29 mouse cellular contexts compared by ENCODE assay signal in the genomic region with DNA sequence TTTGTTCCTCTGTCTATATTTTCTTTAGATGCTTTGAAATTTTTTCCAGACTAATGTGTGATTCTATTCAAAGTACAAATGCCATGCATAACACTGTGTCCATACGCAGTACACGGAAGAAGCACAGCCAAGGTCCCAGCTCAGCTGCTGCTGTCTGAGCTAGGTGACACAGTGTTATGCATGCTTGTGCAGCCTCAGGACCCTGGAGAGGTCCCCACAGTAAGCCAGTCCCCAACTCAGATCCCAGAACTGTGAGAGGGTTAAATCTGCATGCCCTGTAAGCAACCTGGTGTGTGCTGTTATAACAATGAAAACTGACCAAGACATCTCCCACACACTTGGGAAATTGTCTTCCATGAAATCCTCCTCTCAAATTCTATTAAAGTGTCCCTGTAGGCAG. TPM values are rescaled to one million over a fixed set of nuclear protein-coding genes. Genes with fewer than 3 reads are reported as not detected.
DNase-seq lines count a peak whose midpoint lies in the region; ATAC-seq and TF ChIP-seq lines count a peak whose summit lies in the region.
"Had no signal": no experiment of that assay in that cellular context is flagged by ENCODE, and none has a peak within 500 bp of the region (broad histone marks: within the 10 kb centered on the region; RNA-seq: fewer than 3 reads in every experiment).

No protein-coding gene starts in this region.

- no peaks in the 10 kb centered on the region for H3K27me3 ChIP-seq in heart, postnatal 0 days (ENCODE audit: control insufficient read depth, insufficient read depth, low read length)
- no peaks in the 10 kb centered on the region; the same call in 1 of the 2 replicates for H3K27me3 ChIP-seq in heart, embryonic 11.5 days (ENCODE audit: control insufficient read depth, insufficient read depth, low read length)
- H3K27me3 ChIP-seq in embryonic facial prominence, embryonic 11.5 days (ENCODE audit: control insufficient read depth, insufficient read depth, low read length) = no peaks in the 10 kb centered on the region
- no peaks in the 10 kb centered on the region for H3K27me3 ChIP-seq in hindbrain, embryonic 14.5 days (ENCODE audit: control insufficient read depth, insufficient read depth, low read length)
- H3K27me3 ChIP-seq: embryonic facial prominence, embryonic 15.5 days; forebrain, embryonic 12.5 days; hindbrain, embryonic 13.5 days; limb, embryonic 15.5 days; liver, embryonic 13.5 days; midbrain, embryonic 15.5 days had no signal

- 0 out of 2 replicates have a peak, but pooled peaks have one; percentile 44 for ATAC-seq in heart, postnatal 0 days (ENCODE audit: insufficient read depth, low read depth)
- ATAC-seq in heart, embryonic 11.5 days (replicated peaks; ENCODE audit: insufficient number of reproducible peaks, low FRiP score, low TSS enrichment) = no peak
- no peak for ATAC-seq in embryonic facial prominence, embryonic 11.5 days (replicated peaks; ENCODE audit: insufficient number of reproducible peaks, low FRiP score, low TSS enrichment, low read depth)
- no peak for ATAC-seq in hindbrain, embryonic 14.5 days (ENCODE audit: low FRiP score)
- ATAC-seq in megakaryocyte, adult 5-6 weeks (ENCODE audit: poor library complexity, severe bottlenecking) = no peak
- ATAC-seq: intestine, postnatal 0 days had no signal

- H3K27ac ChIP-seq in heart, postnatal 0 days (ENCODE audit: low read depth) = no peak overlapping the region
- no peak overlapping the region for H3K27ac ChIP-seq in heart, embryonic 11.5 days (ENCODE audit: low read depth, low read length)
- peak overlapping the region; percentile 67; the same call in 1 of the 2 replicates for H3K27ac ChIP-seq in cortical plate, adult 2 months (ENCODE audit: insufficient read depth, low read length)
- H3K27ac ChIP-seq in embryonic facial prominence, embryonic 11.5 days (replicated peaks; ENCODE audit: low read depth, low read length) = no peak overlapping the region
- no peak overlapping the region for H3K27ac ChIP-seq in hindbrain, embryonic 14.5 days
- H3K27ac ChIP-seq: embryonic facial prominence, embryonic 15.5 days; forebrain, embryonic 12.5 days; heart, embryonic 10.5 days; hindbrain, embryonic 13.5 days; limb, embryonic 15.5 days; liver, embryonic 13.5 days; midbrain, embryonic 10.5 days; midbrain, embryonic 15.5 days had no signal

- no peak for DNase-seq in heart, postnatal 0 days (ENCODE audit: low spot score)
- DNase-seq in kidney, postnatal 4 days = peak; percentile 50 to 56
- DNase-seq in kidney, postnatal 10 days = no peak
- peak; percentile 52 for DNase-seq in embryonic facial prominence, embryonic 11.5 days (ENCODE audit: low spot score)
- DNase-seq in hindbrain, embryonic 14.5 days (ENCODE audit: low spot score) = no peak
- DNase-seq: adrenal gland, postnatal 14 days; cerebellum, adult 18-20 months; cerebellum, postnatal 10 days; forebrain, postnatal 0 days; gastrocnemius, postnatal 25 days; heart, adult 11 months; heart, postnatal 4 days; liver, embryonic 13.5 days; lung, adult 18-20 months; lung, postnatal 10 days; right cerebral cortex, postnatal 25 days; thymus, adult 2 months; thymus, postnatal 36 days had no signal

- no peak overlapping the region for H3K4me3 ChIP-seq in heart, postnatal 0 days (ENCODE audit: low read depth, low read length)
- H3K4me3 ChIP-seq in heart, embryonic 11.5 days (ENCODE audit: low read depth, low read length) = no peak overlapping the region
- H3K4me3 ChIP-seq in cortical plate, adult 2 months (ENCODE audit: insufficient read depth, low read length) = no peak overlapping the region
- no peak overlapping the region for H3K4me3 ChIP-seq in embryonic facial prominence, embryonic 11.5 days (ENCODE audit: low read depth, low read length)
- no peak overlapping the region for H3K4me3 ChIP-seq in hindbrain, embryonic 14.5 days (replicated peaks; ENCODE audit: low read length)
- H3K4me3 ChIP-seq: embryonic facial prominence, embryonic 15.5 days; forebrain, embryonic 12.5 days; heart, embryonic 10.5 days; hindbrain, embryonic 13.5 days; limb, embryonic 15.5 days; liver, embryonic 13.5 days; midbrain, embryonic 10.5 days; midbrain, embryonic 15.5 days had no signal

- no peak for TF ChIP-seq EP300 in heart, postnatal 0 days (IDR thresholded peaks at IDR 0.05; ENCODE audit: low read depth)

- no peaks in the 10 kb centered on the region for H3K9me3 ChIP-seq in heart, postnatal 0 days (replicated peaks; ENCODE audit: control insufficient read depth, low read length)
- H3K9me3 ChIP-seq in heart, embryonic 11.5 days (replicated peaks; ENCODE audit: control insufficient read depth, low read length) = no peaks in the 10 kb centered on the region
- H3K9me3 ChIP-seq in embryonic facial prominence, embryonic 11.5 days (replicated peaks; ENCODE audit: control insufficient read depth, low read length) = no peaks in the 10 kb centered on the region
- no peaks in the 10 kb centered on the region for H3K9me3 ChIP-seq in hindbrain, embryonic 14.5 days (ENCODE audit: control insufficient read depth, low read length)
- H3K9me3 ChIP-seq: embryonic facial prominence, embryonic 15.5 days; forebrain, embryonic 12.5 days; heart, embryonic 10.5 days; hindbrain, embryonic 13.5 days; limb, embryonic 15.5 days; liver, embryonic 13.5 days; midbrain, embryonic 10.5 days; midbrain, embryonic 15.5 days had no signal

- H3K4me2 ChIP-seq in heart, postnatal 0 days (ENCODE audit: low read depth, low read length) = no peak overlapping the region
- no peak overlapping the region for H3K4me2 ChIP-seq in heart, embryonic 11.5 days
- no peak overlapping the region for H3K4me2 ChIP-seq in embryonic facial prominence, embryonic 11.5 days (ENCODE audit: low read depth, low read length)
- H3K4me2 ChIP-seq in hindbrain, embryonic 14.5 days (replicated peaks) = no peak overlapping the region
- H3K4me2 ChIP-seq: embryonic facial prominence, embryonic 15.5 days; forebrain, embryonic 12.5 days; hindbrain, embryonic 13.5 days; limb, embryonic 15.5 days; liver, embryonic 13.5 days; midbrain, embryonic 15.5 days had no signal

- 53% methylated on average over 2 of the region's 2 CpGs for WGBS in heart, postnatal 0 days
- whole genome bisulfite sequencing in heart, embryonic 11.5 days (ENCODE audit: insufficient replicate concordance) = 57% methylated on average over 2 of the region's 2 CpGs
- WGBS in embryonic facial prominence, embryonic 11.5 days = 64% methylated on average over 2 of the region's 2 CpGs
- 71% methylated on average over 2 of the region's 2 CpGs for WGBS in hindbrain, embryonic 14.5 days

- no peaks in the 10 kb centered on the region for H3K36me3 ChIP-seq in heart, postnatal 0 days (replicated peaks; ENCODE audit: control insufficient read depth, insufficient read depth, low read length)
- no peaks in the 10 kb centered on the region for H3K36me3 ChIP-seq in heart, embryonic 11.5 days (ENCODE audit: control insufficient read depth, insufficient read depth, low read length)
- no peaks in the 10 kb centered on the region for H3K36me3 ChIP-seq in embryonic facial prominence, embryonic 11.5 days (replicated peaks; ENCODE audit: control insufficient read depth, insufficient read depth, low read depth, low read length)
- H3K36me3 ChIP-seq in hindbrain, embryonic 14.5 days (replicated peaks; ENCODE audit: control insufficient read depth, insufficient read depth) = no peaks in the 10 kb centered on the region
- H3K36me3 ChIP-seq: embryonic facial prominence, embryonic 15.5 days; forebrain, embryonic 12.5 days; heart, embryonic 10.5 days; hindbrain, embryonic 13.5 days; limb, embryonic 15.5 days; liver, embryonic 13.5 days; midbrain, embryonic 10.5 days; midbrain, embryonic 15.5 days had no signal

- no peak for TF ChIP-seq POLR2A in cortical plate, adult 2 months (IDR thresholded peaks at IDR 0.05; ENCODE audit: extremely low read depth, insufficient read depth, low read length)

- H3K4me1 ChIP-seq in heart, postnatal 0 days (ENCODE audit: control insufficient read depth, insufficient read depth) = no peaks in the 10 kb centered on the region
- no peaks in the 10 kb centered on the region for H3K4me1 ChIP-seq in heart, embryonic 11.5 days (ENCODE audit: control insufficient read depth, insufficient read depth, low read length)
- peaks cover 19% of the 10 kb centered on the region for H3K4me1 ChIP-seq in cortical plate, adult 2 months (ENCODE audit: control insufficient read depth, insufficient read depth, low read length)
- no peaks in the 10 kb centered on the region for H3K4me1 ChIP-seq in embryonic facial prominence, embryonic 11.5 days (ENCODE audit: control insufficient read depth, insufficient read depth, low read length)
- H3K4me1 ChIP-seq in hindbrain, embryonic 14.5 days (replicated peaks; ENCODE audit: control insufficient read depth, insufficient read depth, low read length) = no peaks in the 10 kb centered on the region
- H3K4me1 ChIP-seq: embryonic facial prominence, embryonic 15.5 days; liver, embryonic 13.5 days had no signal

- no peak overlapping the region for H3K9ac ChIP-seq in heart, postnatal 0 days (replicated peaks; ENCODE audit: low read depth, low read length)
- H3K9ac ChIP-seq in heart, embryonic 11.5 days (ENCODE audit: low read depth, low read length) = no peak overlapping the region
- no peak overlapping the region for H3K9ac ChIP-seq in embryonic facial prominence, embryonic 11.5 days (replicated peaks; ENCODE audit: low read length)
- no peak overlapping the region for H3K9ac ChIP-seq in hindbrain, embryonic 14.5 days
- H3K9ac ChIP-seq: embryonic facial prominence, embryonic 15.5 days; forebrain, embryonic 12.5 days; forebrain, postnatal 0 days; hindbrain, embryonic 13.5 days; limb, embryonic 15.5 days; liver, embryonic 13.5 days; midbrain, embryonic 15.5 days had no signal

- TF ChIP-seq CTCF in heart, postnatal 0 days (IDR thresholded peaks at IDR 0.05; ENCODE audit: low read depth) = no peak
- no peak for TF ChIP-seq CTCF in cortical plate, adult 2 months (IDR thresholded peaks at IDR 0.05; ENCODE audit: extremely low read depth, insufficient read depth, low read length)

RNA-seq across cellular contexts. Expression of a gene that starts 23.5 kb away (rescaled TPM):
- 3.5 TPM in 1 of 2 replicates, not detected in the other for total RNA-seq in heart, postnatal 0 days (2014; rRNA removed; ENCODE audit: low replicate concordance)
- 2.4 and 2.5 TPM in 2 replicates for polyA plus RNA-seq in heart, postnatal 0 days (2015; fragmentation: Nextera tagmentation; extraction: Ambion mirVana)
- polyA plus RNA-seq in heart, embryonic 11.5 days (2014; fragmentation: Nextera tagmentation; extraction: Ambion mirVana) = 3.3 TPM in 2 replicates
- polyA plus RNA-seq in cortical plate, adult 2 months (2012; rRNA removed) = 0.85 and 1.2 TPM in 2 replicates
- polyA plus RNA-seq in embryonic facial prominence, embryonic 11.5 days (2014; fragmentation: Nextera tagmentation; extraction: Ambion mirVana) = 2.7 and 3.2 TPM in 2 replicates
- 2.4 and 2.8 TPM in 2 replicates for polyA plus RNA-seq in hindbrain, embryonic 14.5 days (2014; fragmentation: Nextera tagmentation; extraction: Ambion mirVana)
- total RNA-seq in megakaryocyte, adult 5-6 weeks (2015) = 1.3 and 1.4 TPM in 2 replicates
- total RNA-seq in megakaryocyte, adult 5-6 weeks (2017) = 1.2 and 1.5 TPM in 2 replicates
- total RNA-seq: gastrocnemius, postnatal 25 days had no signal

Comparison
In these comparisons a context has a peak if more than half of its experiments do, and no peak if none do; other contexts are left out.
1. DNase-seq: peak in kidney, postnatal 4 days (2 of 2) and embryonic facial prominence, embryonic 11.5 days (single experiment); none in heart, postnatal 0 days (single experiment), kidney, postnatal 10 days (single experiment) and hindbrain, embryonic 14.5 days (single experiment).